Mouse (Mus musculus): ENCODE results near the gene Pi4k2a.

The Pi4k2a gene

DNA sequence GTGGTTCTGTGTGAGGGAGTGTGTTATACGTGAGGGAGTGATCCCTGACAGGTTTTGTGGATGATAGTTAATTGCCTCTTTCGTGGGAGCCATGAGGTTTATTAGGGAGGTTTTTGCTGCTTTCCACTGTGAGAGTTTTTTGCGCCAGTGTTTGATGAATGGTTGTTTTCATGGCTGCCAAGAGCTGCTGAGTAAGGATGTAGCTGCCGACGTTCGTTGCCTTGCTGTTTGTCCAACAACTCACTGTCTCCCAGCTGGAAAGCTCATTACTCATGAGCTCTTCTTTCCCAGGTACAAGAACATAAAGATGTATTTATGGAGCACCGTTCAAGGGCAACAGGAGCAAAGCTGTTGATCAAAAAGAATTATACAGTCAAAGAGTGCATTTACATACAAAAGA, 73.9 kb downstream of the Pi4k2a start:
- no peak for DNase-seq (ENCODE audit: low read depth)

DNA sequence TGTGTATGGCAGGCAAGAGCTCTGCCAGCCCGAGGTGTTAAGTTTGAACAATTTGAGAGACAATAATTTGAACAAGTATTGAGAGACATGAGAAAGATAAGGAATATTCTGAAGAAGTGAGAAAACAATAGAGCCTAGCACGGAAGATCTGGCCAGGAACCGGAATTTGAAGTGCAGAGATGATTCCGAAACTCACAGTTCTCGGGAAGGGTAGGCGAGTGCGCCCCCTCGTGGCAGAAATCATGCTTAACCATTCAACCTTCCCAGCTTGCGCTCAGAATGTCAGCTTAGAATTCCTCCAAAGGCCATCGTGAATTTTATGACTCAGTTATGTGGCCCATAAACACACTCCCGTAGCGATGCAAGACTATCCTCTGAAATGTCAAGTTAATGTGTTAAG, 75.9 kb downstream of the Pi4k2a start:
- peak; percentile 70 for DNase-seq (ENCODE audit: low read depth)

DNA sequence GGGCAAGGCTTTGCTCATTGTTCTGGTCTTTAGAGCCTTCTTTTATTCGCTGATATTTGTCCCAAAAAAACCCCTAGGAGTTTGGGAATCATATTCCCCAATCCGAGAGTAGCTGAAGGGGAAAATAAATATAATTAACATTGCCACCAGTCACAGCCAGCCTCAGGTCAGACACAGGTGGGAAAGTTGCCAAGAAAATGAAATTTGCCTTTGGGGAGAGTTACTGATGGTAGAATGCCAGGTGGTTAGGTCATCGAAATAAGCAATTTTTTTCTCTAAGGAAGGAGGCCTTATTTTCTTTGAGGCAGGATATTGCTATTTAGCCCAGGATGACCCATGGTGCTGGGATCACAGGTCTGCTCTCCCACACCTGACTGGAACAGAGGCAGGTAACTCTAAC, 76.5 kb downstream of the Pi4k2a start:
- no peak for DNase-seq (ENCODE audit: low read depth)

DNA sequence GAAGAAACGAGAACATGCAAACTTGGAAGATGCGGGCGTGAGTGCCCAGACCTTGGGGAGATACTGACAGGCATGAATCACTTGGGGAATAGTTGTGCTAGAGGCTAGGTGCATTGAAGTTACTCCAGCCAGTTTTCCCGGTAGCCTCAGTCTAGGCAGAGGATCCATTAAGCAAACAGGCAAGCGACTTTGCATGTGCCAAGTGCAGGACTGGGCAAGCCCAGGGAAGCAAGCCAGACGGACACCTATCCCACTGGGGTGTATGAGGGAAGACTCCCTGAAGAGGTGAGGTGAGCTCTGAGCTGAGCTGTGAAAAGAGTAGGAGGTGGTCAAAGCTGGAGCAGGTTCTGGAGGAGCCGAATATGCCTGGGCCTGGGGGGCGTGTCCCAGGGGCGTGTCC, 77.2 kb downstream of the Pi4k2a start:
- DNase-seq (ENCODE audit: low read depth): no peak

DNA sequence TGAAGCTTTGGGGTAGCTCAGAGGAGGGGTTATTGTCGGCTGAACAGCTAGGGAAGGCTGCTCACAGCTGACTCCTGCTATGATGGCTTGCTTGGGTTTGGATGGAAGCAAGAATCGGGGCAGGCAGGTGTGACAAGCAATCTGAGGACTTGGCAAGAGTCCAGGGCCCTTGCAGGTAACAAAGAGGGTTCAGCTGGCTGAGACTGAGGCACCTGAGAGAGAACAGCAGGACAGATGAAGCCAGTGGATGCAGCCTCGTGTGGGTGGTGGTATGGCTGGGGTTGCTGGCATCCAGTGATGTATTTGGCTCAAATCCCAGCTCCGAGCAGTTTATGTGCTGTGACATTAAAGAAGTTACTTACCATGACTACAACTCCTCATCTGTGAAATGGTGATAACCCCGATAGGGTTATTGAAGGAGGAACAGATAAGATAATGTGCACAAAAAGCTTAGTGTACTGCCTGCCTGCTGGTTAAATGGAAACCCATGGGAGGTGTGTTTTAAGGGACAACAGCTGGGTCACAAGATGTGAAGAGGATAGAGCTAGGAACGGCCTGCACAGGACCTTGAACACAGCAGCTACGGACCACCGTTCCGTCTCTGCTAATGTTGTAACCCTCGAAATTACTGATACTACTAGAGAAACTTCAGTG, 79.2 kb downstream of the Pi4k2a start:
- peak; percentile 67 for DNase-seq (ENCODE audit: low read depth)

DNA sequence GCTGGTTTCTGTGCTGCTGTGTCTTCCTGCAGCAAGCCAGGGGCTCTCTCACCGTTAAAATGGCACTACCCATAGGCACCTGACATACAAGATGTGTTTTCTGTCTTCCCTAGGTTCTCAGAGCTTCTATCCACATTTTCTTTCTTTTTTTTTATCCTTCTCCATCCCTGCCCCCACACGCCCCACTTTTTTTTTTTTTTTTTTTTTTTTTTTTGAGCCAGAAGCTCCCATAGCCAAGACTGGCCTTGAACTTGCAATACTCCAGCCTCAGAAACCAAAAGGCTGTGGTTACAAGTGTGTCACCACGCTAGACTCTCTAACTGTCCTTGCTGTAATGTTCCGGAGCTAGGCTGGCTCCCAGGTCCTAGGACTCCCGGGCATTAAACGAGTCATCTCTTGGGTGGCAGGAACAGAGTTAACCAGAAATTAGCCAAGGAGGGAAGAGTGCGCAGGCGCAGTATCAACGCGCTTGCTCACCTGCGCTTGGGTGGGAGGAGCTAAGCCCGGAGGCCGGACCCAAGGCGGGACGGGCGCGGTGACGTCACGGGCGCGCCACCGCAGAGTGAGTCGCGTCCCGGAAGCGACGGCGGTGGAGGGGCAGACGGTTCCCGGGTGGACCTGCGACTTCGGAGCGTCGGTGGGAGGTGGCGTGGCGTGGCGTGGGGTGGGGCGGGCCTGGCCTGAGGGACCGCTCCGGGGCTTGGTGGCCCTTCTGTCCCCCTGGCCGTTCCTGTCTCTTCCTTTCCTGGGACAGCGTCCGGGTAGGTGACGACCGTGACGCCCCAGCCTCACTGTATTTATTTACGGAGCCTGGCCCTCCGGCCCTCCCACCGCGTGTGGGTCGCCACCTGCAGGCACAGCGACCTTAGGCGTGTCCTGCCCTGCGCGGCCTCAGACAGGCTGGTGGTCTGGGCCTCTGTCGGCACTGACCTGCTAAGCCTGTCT, 80.0 kb downstream of the Pi4k2a start:
- peak; percentile 90 for DNase-seq (ENCODE audit: low read depth)
